Mouse (Mus musculus) neural tube, embryonic 12.5 days (tissue): ENCODE data around the gene Rps6kl1. TPM values are rescaled to one million over a fixed set of nuclear protein-coding genes. Genes with fewer than 3 reads are reported as not detected.

ENCODE experiments used
- ATAC-seq: fragments of 200-750 bp; cut with Nextera tagmentation; 2 replicates; pipeline ENCODE4 v1.8.0; 2017; ENCODE audit warnings: low read depth, mild to moderate bottlenecking, moderate TSS enrichment, moderate library complexity; ENCODE audit not compliant: low FRiP score
- H3K27ac ChIP-seq: fragments of 300-500 bp; sonication (generic); 2 replicates; pipeline ENCODE4 v1.5.1; 2016
- H3K27me3 ChIP-seq: fragments of 300-500 bp; sonication (generic); replicated peaks from 2 replicates; pipeline ENCODE4 v1.6.1; 2016; ENCODE audit warnings: mild to moderate bottlenecking
- H3K36me3 ChIP-seq: fragments of 300-500 bp; sonication (generic); 2 replicates; pipeline ENCODE4 v1.6.1; 2016; ENCODE audit warnings: mild to moderate bottlenecking
- H3K4me1 ChIP-seq: fragments of 300-500 bp; sonication (generic); 2 replicates; pipeline ENCODE4 v1.6.1; 2016
- H3K4me2 ChIP-seq: fragments of 300-500 bp; sonication (generic); replicated peaks from 2 replicates; pipeline ENCODE4 v1.6.1; 2016; ENCODE audit warnings: mild to moderate bottlenecking
- H3K4me3 ChIP-seq: fragments of 300-500 bp; sonication (generic); 2 replicates; pipeline ENCODE4 v1.5.1; 2016
- H3K9ac ChIP-seq: fragments of 300-500 bp; sonication (generic); 2 replicates; pipeline ENCODE4 v1.6.1; 2016; ENCODE audit warnings: mild to moderate bottlenecking
- H3K9me3 ChIP-seq: fragments of 300-500 bp; sonication (generic); 2 replicates; pipeline ENCODE4 v1.6.1; 2016; ENCODE audit warnings: mild to moderate bottlenecking
- WGBS: fragments of 180-500 bp; shearing (Covaris S2); methylation state at CpG from one replicate; pipeline ENCODE4 v1.1.7; 2016; 5-methylcytosine and 5-hydroxymethylcytosine counted together
- polyA plus RNA-seq: library from polyadenylated mRNA; unstranded; fragments of >200 nt; fragmentation: Nextera tagmentation; extraction: Ambion mirVana; gene quantifications from 2 replicates; pipeline ENCODE4 v1.2.1, GENCODE M21; 2016

Rps6kl1 gene
- polyA plus RNA-seq, result 13.3 and 14.6 TPM in 2 replicates

GRCm38 (mm10) chr12:85151002-85151774 lies at the start of gene Rps6kl1:
Rps6kl1 (minus strand) TSS chr12:85151264.
- Histone ChIP-seq H3K27ac (no peak within 1 kb of the TSS), H3K36me3 (no peaks in the 10 kb centered on the region; the same call in 1 of the 2 replicates), H3K27me3 (peaks cover 6% of the 10 kb centered on the region; the same call in 1 of the 2 replicates), H3K9ac (peak within 1 kb of the TSS; percentile 48), H3K4me1 (peaks cover 12% of the 10 kb centered on the region), H3K4me3 (peak within 1 kb of the TSS; percentile 38), H3K9me3 (no peaks in the 10 kb centered on the region), H3K4me2 (peak within 1 kb of the TSS; percentile 59)
- ATAC-seq, result peak; percentile 93
- 16% methylated on average over 28 of the region's 28 CpGs for WGBS

- 79% methylated on average over 1 of the region's 1 CpGs for WGBS
- no peak overlapping the region for H3K4me2 ChIP-seq
- peaks cover 24% of the 10 kb centered on the region for H3K4me1 ChIP-seq
- H3K36me3 ChIP-seq, result no peaks in the 10 kb centered on the region
- ATAC-seq, result no peak
- H3K9me3 ChIP-seq, result no peaks in the 10 kb centered on the region
- H3K27ac ChIP-seq, result no peak overlapping the region
- no peak overlapping the region for H3K4me3 ChIP-seq
- no peaks in the 10 kb centered on the region for H3K27me3 ChIP-seq
- no peak overlapping the region for H3K9ac ChIP-seq
Measured at GRCm38 (mm10) chr12:85199954-85200353, 48.9 kb upstream of the Rps6kl1 start.

GRCm38 (mm10) chr12:85197936-85198335 lies 46.9 kb upstream of the Rps6kl1 start:
- no peak overlapping the region for H3K27ac ChIP-seq
- no peak for ATAC-seq
- no peak overlapping the region for H3K9ac ChIP-seq
- 31% methylated on average over 8 of the region's 8 CpGs for WGBS
- H3K4me3 ChIP-seq, result no peak overlapping the region
- H3K4me2 ChIP-seq, result no peak overlapping the region
- no peaks in the 10 kb centered on the region for H3K36me3 ChIP-seq
- no peaks in the 10 kb centered on the region for H3K27me3 ChIP-seq
- no peaks in the 10 kb centered on the region for H3K9me3 ChIP-seq
- H3K4me1 ChIP-seq, result peaks cover 30% of the 10 kb centered on the region

- Histone ChIP-seq H3K4me1 (peaks cover 35% of the 10 kb centered on the region), H3K27ac (no peak overlapping the region), H3K36me3 (no peaks in the 10 kb centered on the region), H3K9ac (no peak overlapping the region), H3K4me3 (no peak overlapping the region), H3K27me3 (no peaks in the 10 kb centered on the region), H3K4me2 (no peak overlapping the region), H3K9me3 (no peaks in the 10 kb centered on the region)
- no peak for ATAC-seq
- WGBS, result 81% methylated on average over 7 of the region's 7 CpGs
Measured at GRCm38 (mm10) chr12:85197371-85197770, 46.3 kb upstream of the Rps6kl1 start.

- H3K4me1 ChIP-seq, result peaks cover 35% of the 10 kb centered on the region
- H3K9ac ChIP-seq, result no peak overlapping the region
- H3K9me3 ChIP-seq, result no peaks in the 10 kb centered on the region
- no peaks in the 10 kb centered on the region for H3K27me3 ChIP-seq
- no peaks in the 10 kb centered on the region for H3K36me3 ChIP-seq
- H3K27ac ChIP-seq, result no peak overlapping the region
- 83% methylated on average over 10 of the region's 10 CpGs for WGBS
- H3K4me3 ChIP-seq, result no peak overlapping the region
- no peak for ATAC-seq
- no peak overlapping the region for H3K4me2 ChIP-seq
Measured at GRCm38 (mm10) chr12:85196191-85196590, 45.1 kb upstream of the Rps6kl1 start.

- Histone ChIP-seq H3K36me3 (no peaks in the 10 kb centered on the region), H3K27me3 (no peaks in the 10 kb centered on the region), H3K4me1 (peaks cover 30% of the 10 kb centered on the region), H3K4me3 (no peak overlapping the region), H3K9me3 (no peaks in the 10 kb centered on the region), H3K27ac (no peak overlapping the region), H3K4me2 (no peak overlapping the region), H3K9ac (no peak overlapping the region)
- 85% methylated on average over 5 of the region's 5 CpGs for WGBS
- ATAC-seq, result no peak
Measured at GRCm38 (mm10) chr12:85195086-85195485, 44.0 kb upstream of the Rps6kl1 start.

GRCm38 (mm10) chr12:85194623-85195018 lies 43.6 kb upstream of the Rps6kl1 start:
- Histone ChIP-seq H3K4me2 (no peak overlapping the region), H3K4me3 (no peak overlapping the region), H3K9ac (no peak overlapping the region), H3K27ac (no peak overlapping the region), H3K4me1 (peaks cover 30% of the 10 kb centered on the region), H3K27me3 (no peaks in the 10 kb centered on the region), H3K36me3 (no peaks in the 10 kb centered on the region), H3K9me3 (no peaks in the 10 kb centered on the region)
- ATAC-seq, result no peak
- WGBS, result 58% methylated on average over 4 of the region's 4 CpGs

GRCm38 (mm10) chr12:85193923-85194622 lies 43.0 kb upstream of the Rps6kl1 start:
- no peak overlapping the region for H3K4me3 ChIP-seq
- 89% methylated on average over 11 of the region's 11 CpGs for WGBS
- no peak overlapping the region for H3K4me2 ChIP-seq
- H3K9me3 ChIP-seq, result no peaks in the 10 kb centered on the region
- no peak overlapping the region for H3K27ac ChIP-seq
- H3K4me1 ChIP-seq, result peaks cover 30% of the 10 kb centered on the region
- no peaks in the 10 kb centered on the region for H3K36me3 ChIP-seq
- ATAC-seq, result no peak
- no peaks in the 10 kb centered on the region for H3K27me3 ChIP-seq
- no peak overlapping the region for H3K9ac ChIP-seq

GRCm38 (mm10) chr12:85193146-85193545 lies 42.1 kb upstream of the Rps6kl1 start:
- H3K27ac ChIP-seq, result no peak overlapping the region

GRCm38 (mm10) chr12:85192461-85193108 lies 41.5 kb upstream of the Rps6kl1 start:
- Histone ChIP-seq H3K4me2 (no peak overlapping the region), H3K27ac (no peak overlapping the region), H3K4me1 (peaks cover 26% of the 10 kb centered on the region), H3K4me3 (no peak overlapping the region), H3K36me3 (no peaks in the 10 kb centered on the region), H3K9me3 (no peaks in the 10 kb centered on the region), H3K27me3 (no peaks in the 10 kb centered on the region), H3K9ac (no peak overlapping the region)
- no peak for ATAC-seq
- WGBS, result 33% methylated on average over 19 of the region's 19 CpGs

More at GRCm38 (mm10) chr12:85193146-85193545, 42.1 kb upstream of the Rps6kl1 start:
- no peaks in the 10 kb centered on the region for H3K36me3 ChIP-seq
- H3K4me3 ChIP-seq, result no peak overlapping the region
- ATAC-seq, result no peak
- no peaks in the 10 kb centered on the region for H3K9me3 ChIP-seq
- no peak overlapping the region for H3K9ac ChIP-seq
- H3K4me2 ChIP-seq, result no peak overlapping the region
- 81% methylated on average over 10 of the region's 10 CpGs for WGBS
- H3K27me3 ChIP-seq, result no peaks in the 10 kb centered on the region
- peaks cover 30% of the 10 kb centered on the region for H3K4me1 ChIP-seq

- Histone ChIP-seq H3K4me1 (peaks cover 18% of the 10 kb centered on the region), H3K4me3 (no peak overlapping the region)
- 87% methylated on average over 7 of the region's 7 CpGs for WGBS
Measured at GRCm38 (mm10) chr12:85190290-85190689, 39.2 kb upstream of the Rps6kl1 start.

GRCm38 (mm10) chr12:85186361-85186760 lies 35.3 kb upstream of the Rps6kl1 start:
- Histone ChIP-seq H3K4me3 (no peak overlapping the region), H3K4me2 (no peak overlapping the region), H3K27ac (no peak overlapping the region), H3K4me1 (peaks cover 18% of the 10 kb centered on the region), H3K27me3 (no peaks in the 10 kb centered on the region; the same call in 1 of the 2 replicates), H3K9ac (no peak overlapping the region), H3K9me3 (no peaks in the 10 kb centered on the region), H3K36me3 (no peaks in the 10 kb centered on the region)
- no peak for ATAC-seq
- 78% methylated on average over 7 of the region's 7 CpGs for WGBS

More at GRCm38 (mm10) chr12:85190290-85190689, 39.2 kb upstream of the Rps6kl1 start:
- H3K27ac ChIP-seq, result no peak overlapping the region
- H3K9ac ChIP-seq, result no peak overlapping the region
- no peaks in the 10 kb centered on the region for H3K36me3 ChIP-seq
- no peaks in the 10 kb centered on the region for H3K27me3 ChIP-seq
- no peaks in the 10 kb centered on the region for H3K9me3 ChIP-seq
- ATAC-seq, result no peak
- no peak overlapping the region for H3K4me2 ChIP-seq
